Mouse (Mus musculus): Measurements from ENCODE around the gene Rae1. TPM values are rescaled to one million over a fixed set of nuclear protein-coding genes. Genes with fewer than 3 reads are reported as not detected.

Rae1 gene
- polyA plus RNA-seq, 1 experiment: 34.4 TPM

DNA sequence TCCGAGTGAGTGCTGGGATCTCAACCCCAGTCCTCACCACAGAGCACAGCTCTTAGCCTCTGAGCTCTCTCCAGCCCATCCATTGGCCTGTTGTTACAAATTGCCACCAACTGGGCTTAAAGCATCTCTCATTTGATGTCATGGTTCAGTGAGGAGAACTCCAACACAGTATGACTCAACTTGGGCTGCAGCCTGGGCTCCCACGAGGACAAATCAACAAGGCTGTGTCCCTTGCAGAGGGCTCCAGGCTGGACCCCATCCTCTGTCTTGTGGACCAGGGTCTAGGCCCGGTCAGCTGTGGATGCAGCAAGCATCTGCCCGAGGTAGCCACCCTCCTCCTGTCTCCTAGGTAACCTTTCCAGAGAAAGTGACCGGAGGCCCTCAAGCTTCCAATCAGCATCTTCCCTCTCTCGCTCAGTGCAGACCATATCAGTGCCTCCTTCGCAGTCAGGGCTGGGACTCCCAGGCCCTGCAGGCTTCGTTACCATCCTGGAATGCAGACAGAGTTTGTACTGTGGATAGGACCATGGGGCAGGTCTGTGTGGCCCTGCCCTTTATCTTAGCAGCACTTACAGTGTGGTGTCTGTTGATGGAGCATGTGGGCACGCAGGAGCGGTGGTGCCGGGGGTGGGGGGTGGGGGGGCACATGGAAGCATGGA, 42.7 kb downstream of the Rae1 start:
- Histone ChIP-seq H3K4me1 (ENCODE audit: control insufficient read depth, insufficient read depth, insufficient read length, low read length) (peaks cover 6% of the 10 kb centered on the region), H3K27ac (replicated peaks; ENCODE audit: low read depth, low read length) (no peak overlapping the region), H3K4me3 (ENCODE audit: insufficient read depth, low read depth, low read length) (no peak overlapping the region)

DNA sequence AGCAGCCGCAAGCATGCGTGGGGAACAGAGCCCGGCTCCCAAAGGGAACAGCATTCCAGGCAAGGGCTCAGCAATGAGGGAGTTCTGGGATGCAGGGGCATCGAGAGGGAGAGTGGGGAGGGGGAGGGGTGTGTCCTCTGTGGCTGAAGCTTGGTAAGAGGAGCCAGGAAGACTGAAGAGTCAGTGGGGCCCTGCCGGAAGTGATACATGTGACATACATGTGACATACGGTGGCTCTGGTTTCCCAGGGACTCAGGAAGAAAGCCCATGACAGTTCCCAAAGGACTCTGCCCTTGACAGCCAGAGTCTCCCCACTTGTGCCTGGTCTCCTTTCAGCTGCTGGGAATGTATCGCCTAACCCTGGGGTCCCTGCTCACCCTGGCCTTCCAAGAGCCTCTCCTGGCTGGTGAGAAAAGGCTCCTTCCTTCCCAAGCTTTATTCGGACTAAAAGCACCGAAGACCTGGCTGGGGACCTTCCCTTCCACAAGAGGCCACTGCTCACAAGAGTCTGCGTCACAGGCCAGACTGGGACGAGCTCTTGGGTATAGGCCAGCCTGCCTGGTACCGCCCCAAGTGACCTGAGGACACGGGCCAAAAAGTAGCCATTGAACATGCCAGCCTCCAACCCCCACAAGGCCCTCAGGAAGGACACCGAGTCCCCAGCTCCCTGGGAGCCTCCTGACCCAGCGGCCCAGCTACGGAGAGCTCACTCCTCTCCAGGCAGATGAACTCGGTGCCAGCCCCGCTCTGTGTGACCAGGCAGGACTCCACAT, 44.5 kb downstream of the Rae1 start:
- peaks cover 6% of the 10 kb centered on the region for H3K4me1 ChIP-seq (ENCODE audit: control insufficient read depth, insufficient read depth, insufficient read length, low read length)
- H3K4me3 ChIP-seq (ENCODE audit: insufficient read depth, low read depth, low read length): no peak overlapping the region
- H3K27ac ChIP-seq (replicated peaks; ENCODE audit: low read depth, low read length): peak overlapping the region; percentile 90

DNA sequence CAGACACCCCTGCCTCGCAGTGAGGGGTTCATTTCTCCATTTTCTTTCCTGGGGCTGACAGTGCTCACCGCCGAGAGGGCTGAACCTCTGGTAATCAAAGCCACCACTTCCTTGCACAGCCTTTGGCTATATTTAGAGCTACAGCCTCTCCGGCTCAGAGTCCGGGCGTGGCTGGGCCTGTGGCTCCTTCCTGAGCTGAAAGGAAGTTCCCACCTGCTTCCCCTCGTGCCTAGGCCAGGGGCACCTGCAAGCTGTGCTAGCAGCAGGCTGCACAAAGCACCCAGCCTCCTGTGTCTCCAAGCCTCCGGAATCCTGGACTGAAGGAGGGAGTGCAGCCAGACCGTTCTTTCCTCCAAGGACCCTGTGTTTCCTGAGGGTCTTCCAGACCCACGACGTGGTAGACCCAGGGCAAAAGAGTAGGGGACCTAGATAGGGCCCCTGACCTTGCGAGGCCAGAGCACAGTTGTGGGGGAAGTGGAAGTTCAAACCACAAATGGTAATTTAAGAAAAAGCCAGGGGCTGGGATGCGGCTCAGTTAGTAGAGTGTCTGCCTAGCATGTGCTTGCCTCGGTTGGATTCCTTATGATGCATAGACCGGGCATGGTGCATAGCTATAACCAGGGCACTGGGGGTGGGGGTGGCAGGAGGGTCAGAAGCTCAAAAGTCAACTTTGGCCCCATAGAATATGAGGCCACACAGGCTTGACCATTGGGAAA, 46.8 kb downstream of the Rae1 start:
- H3K4me1 ChIP-seq (ENCODE audit: control insufficient read depth, insufficient read depth, insufficient read length, low read length): peaks cover 6% of the 10 kb centered on the region
- 0 out of 2 replicates have a peak overlapping the region, but pooled peaks have one; percentile 25 for H3K27ac ChIP-seq (replicated peaks; ENCODE audit: low read depth, low read length)
- no peak overlapping the region for H3K4me3 ChIP-seq (ENCODE audit: insufficient read depth, low read depth, low read length)

DNA sequence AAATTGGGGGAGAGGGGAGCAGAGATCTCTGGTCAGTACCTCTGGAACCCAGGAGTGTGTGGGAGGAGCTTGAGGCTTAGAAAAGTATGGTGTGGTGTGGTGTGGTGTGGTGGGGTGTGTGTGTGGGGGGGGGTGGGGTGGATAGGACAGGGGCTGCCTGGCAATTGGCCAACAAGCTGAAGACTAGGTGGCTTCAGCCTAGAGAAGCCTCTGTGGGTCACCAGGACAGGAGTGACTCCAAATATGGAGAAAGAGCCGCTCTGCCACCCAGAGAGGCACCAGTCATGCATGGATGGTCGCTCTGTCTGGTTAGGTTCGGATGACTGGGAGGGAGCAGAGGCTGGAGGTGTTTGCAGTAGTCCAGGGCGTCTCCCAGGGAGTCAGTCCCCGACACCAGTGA, 47.6 kb downstream of the Rae1 start:
- no peak overlapping the region for H3K27ac ChIP-seq (replicated peaks; ENCODE audit: low read depth, low read length)
- H3K4me3 ChIP-seq (ENCODE audit: insufficient read depth, low read depth, low read length): no peak overlapping the region
- peaks cover 6% of the 10 kb centered on the region for H3K4me1 ChIP-seq (ENCODE audit: control insufficient read depth, insufficient read depth, insufficient read length, low read length)

DNA sequence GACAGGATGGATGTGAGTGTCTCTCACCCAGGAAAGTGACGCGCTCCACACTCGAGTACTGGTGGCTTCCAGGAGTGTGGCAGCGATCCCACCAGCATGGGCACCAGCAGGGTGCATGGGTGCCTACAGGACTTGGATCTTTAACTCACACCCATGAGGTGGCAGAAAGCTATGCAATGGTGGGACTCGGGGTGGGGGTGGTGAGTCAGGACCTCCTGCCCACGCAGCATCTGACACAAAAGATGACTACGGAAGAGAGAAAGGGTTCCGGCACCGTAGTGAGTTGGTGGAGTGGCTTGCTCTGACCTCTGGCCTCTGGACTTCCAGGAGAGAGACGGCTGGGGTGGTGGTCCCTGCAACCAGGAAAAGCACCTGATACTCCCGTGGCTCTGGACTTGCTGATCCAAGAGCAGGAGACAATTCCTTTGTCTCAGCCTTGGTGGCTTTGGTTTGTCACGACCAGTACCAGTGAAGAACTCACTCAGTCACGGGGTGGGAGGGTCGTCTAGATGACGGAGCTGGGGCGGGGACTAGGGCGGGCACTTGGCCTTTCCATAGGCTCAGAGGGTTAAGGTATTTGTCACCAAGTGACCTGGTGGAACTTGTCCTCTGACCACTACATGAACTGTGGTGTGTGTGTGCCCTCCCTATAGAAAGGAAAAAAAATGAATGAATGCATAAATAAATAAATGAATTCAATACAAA, 48.3 kb downstream of the Rae1 start:
- Histone ChIP-seq H3K4me1 (ENCODE audit: control insufficient read depth, insufficient read depth, insufficient read length, low read length) (peaks cover 6% of the 10 kb centered on the region), H3K27ac (replicated peaks; ENCODE audit: low read depth, low read length) (no peak overlapping the region)

DNA sequence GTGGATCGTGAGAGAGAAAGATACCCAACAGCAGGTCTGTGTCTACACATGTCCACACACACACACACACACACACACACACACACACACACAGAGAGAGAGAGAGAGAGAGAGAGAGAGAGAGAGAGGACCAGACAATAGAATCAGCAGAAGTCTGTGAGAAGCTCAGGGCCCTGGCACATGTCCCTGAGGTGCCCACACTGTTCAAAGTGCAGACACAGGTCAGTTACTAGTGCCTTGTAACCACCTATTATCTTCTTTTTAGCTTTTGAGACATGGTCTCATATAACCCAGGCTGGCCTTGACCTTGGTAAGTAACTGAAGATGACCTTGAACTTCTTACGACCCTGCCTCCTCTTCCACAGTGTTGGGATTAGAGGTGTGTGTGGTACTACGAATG, 49.3 kb downstream of the Rae1 start:
- Histone ChIP-seq H3K4me3 (ENCODE audit: insufficient read depth, low read depth, low read length) (no peak overlapping the region), H3K27ac (replicated peaks; ENCODE audit: low read depth, low read length) (no peak overlapping the region), H3K4me1 (ENCODE audit: control insufficient read depth, insufficient read depth, insufficient read length, low read length) (peaks cover 6% of the 10 kb centered on the region)

More for the DNA sequence above, 48.3 kb downstream of the Rae1 start:
- no peak overlapping the region for H3K4me3 ChIP-seq (ENCODE audit: insufficient read depth, low read depth, low read length)

DNA sequence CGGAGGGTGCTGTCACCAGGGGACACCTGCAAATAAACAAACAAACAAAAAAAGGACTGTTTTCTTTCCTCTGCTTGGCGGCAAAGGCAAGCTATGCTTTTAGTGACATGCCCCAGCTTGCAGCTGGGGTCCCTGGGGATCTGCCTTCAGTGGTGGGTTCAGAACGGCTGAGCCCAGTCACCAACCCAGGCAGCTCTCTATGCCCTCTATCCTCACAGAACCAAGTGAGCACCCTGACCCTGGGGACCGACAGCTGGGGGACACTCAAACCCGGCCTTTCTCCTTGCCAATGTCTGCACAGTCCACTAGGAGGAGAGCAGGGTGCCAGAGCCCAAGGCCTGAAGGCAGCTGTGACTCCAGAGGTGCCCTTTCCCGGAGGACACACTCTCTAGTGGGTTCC, 49.9 kb downstream of the Rae1 start:
- H3K4me1 ChIP-seq (ENCODE audit: control insufficient read depth, insufficient read depth, insufficient read length, low read length): peaks cover 5% of the 10 kb centered on the region
- no peak overlapping the region for H3K4me3 ChIP-seq (ENCODE audit: insufficient read depth, low read depth, low read length)
- no peak overlapping the region for H3K27ac ChIP-seq (replicated peaks; ENCODE audit: low read depth, low read length)

DNA sequence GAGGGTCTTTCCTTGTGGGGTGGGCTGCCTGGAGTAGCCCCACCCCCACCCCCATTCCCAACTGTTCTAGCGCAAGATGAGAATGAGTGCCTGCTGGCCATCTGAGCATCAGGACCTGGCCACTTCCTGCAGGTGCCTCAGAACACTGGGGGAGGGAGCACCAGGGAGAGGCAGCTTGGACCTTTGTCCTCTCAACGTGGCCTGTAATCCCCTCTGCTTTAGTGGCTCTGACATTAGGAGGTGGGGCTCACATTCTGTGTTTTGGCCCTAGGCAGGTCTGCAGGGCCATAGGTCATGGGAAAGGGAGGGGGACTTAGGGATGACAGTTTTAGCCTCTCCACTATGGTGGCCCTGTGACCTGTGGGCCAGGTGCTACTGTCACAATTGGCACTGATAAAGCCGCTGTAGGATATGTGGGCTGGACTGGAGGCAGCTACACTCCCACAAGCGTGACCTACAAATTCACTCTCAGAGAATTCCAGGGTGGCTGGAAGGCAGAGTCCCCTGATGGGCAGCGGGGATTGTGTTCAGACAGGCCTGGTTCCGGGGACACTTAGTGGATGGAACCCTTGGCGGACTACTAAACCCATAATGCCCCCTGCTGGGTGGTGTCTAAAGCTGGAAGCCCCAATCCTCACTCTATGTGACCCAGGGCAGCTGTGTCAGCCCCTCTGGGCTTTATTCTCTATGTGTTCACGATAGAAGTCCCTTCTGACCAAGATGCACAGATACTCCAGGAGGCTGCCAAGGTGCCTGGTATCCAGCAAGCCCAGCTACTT, 50.9 kb downstream of the Rae1 start:
- Histone ChIP-seq H3K4me1 (ENCODE audit: control insufficient read depth, insufficient read depth, insufficient read length, low read length) (peaks cover 2% of the 10 kb centered on the region; the same call in 1 of the 2 replicates), H3K27ac (replicated peaks; ENCODE audit: low read depth, low read length) (no peak overlapping the region), H3K4me3 (ENCODE audit: insufficient read depth, low read depth, low read length) (no peak overlapping the region)

DNA sequence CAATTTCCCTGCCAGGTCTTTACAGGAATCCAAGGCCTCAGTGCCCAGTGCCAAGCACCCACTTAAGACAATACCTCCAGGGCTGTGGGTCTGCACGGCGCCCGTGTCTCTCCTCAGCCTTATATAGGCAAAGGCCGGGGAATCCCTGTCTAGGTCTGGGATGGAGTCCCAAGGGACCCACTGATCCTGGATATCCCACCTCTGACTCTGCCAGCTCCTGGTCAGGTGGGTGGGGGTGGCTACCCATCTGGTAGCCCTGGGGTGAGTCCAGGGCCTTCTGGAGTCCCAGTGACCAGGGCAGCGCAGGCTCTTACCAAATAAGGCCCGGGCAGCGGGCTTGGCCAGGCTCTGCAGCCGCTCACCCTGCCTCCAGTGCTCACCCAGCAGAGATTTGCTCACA, 53.0 kb downstream of the Rae1 start:
- Histone ChIP-seq H3K27ac (replicated peaks; ENCODE audit: low read depth, low read length) (no peak overlapping the region), H3K4me1 (ENCODE audit: control insufficient read depth, insufficient read depth, insufficient read length, low read length) (no peaks in the 10 kb centered on the region), H3K4me3 (ENCODE audit: insufficient read depth, low read depth, low read length) (no peak overlapping the region)

DNA sequence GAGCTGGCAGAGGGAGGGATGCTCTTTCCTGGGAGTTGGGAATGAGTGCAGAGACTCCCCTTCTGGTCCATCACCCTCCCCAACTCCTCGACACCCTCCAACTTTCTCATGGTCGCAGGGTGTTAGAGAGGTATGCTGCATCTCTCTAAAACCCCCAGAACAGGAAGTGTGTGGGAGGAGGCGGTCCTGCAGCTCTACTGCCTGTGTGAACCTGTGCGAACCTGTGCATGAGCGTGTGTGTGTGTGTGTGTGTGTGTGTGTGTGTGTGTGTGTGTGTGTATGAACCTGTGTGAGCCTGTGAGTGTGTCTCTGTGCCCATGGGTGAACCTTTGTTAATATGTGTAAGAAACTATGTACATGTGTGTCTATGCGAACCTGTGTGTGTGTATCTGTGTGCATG, 53.9 kb downstream of the Rae1 start:
- H3K4me1 ChIP-seq (ENCODE audit: control insufficient read depth, insufficient read depth, insufficient read length, low read length): no peaks in the 10 kb centered on the region
- H3K4me3 ChIP-seq (ENCODE audit: insufficient read depth, low read depth, low read length): no peak overlapping the region
- H3K27ac ChIP-seq (replicated peaks; ENCODE audit: low read depth, low read length): no peak overlapping the region

DNA sequence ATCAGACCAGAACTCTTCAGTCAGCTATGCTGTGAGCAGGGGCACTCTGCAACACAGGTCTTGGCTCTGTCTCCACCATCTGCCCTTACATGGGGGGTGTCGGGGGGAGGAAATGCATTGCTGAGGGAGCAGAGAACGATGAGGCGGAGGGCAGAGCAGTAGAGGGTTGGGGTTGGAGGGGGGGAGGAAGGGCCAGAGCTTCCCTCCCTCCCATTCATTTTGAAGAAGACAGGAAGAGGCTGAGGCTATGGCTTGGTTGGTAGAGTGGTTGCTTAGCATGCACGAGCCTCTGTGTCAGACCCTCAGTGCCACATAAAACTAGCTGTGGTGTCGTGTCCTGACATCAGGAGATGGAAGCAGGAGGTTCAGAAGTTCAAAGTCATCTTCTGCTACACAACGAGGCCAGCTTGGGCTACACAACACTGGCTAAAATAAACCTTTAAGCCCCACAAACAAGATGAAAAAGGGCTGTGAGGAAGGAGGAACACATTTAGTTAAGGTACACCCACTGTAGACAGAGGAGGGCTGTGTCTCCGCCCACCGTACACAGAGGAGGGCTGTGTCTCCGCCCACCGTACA, 56.5 kb downstream of the Rae1 start:
- no peaks in the 10 kb centered on the region for H3K4me1 ChIP-seq (ENCODE audit: control insufficient read depth, insufficient read depth, insufficient read length, low read length)
- H3K4me3 ChIP-seq (ENCODE audit: insufficient read depth, low read depth, low read length): no peak overlapping the region
- H3K27ac ChIP-seq (replicated peaks; ENCODE audit: low read depth, low read length): no peak overlapping the region

DNA sequence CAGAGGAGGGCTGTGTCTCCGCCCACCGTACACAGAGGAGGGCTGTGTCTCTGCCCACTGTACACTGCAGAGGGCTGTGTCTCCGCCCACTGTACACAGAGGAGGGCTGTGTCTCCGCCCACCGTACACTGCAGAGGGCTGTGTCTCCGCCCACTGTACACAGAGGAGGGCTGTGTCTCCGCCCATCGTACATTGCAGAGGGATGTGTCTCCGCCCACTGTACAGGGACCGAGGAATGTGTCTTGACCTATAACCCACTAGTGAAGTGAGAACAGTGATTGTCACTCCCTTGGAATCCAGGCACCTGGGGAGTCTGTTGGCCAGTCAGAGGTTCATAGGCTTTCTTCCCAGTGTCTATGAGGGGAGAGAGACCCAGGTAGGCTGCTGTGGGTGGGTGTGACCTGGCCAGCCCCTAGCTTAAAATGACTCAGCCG, 57.0 kb downstream of the Rae1 start:
- Histone ChIP-seq H3K27ac (replicated peaks; ENCODE audit: low read depth, low read length) (no peak overlapping the region), H3K4me3 (ENCODE audit: insufficient read depth, low read depth, low read length) (no peak overlapping the region), H3K4me1 (ENCODE audit: control insufficient read depth, insufficient read depth, insufficient read length, low read length) (no peaks in the 10 kb centered on the region)

DNA sequence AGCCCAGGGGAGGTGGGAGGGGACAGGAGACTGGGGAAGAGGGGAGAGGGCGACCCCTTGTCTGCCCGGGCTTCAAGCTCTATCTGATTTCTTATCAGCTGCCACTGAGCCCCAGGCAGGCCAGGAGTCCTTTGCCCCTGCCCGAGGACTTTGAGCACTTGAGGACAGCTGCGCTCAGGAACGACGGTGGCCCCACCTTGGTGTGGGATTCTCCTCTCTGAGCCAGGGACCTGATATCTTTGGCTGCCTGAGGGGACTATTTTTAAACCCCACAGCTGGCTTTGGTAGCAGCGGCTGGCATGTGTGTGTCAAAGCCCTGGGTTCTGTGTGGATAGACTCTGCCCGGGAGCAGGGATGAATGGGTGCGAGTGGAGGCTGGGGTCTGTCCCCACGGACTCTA, 57.7 kb downstream of the Rae1 start:
- no peak overlapping the region for H3K4me3 ChIP-seq (ENCODE audit: insufficient read depth, low read depth, low read length)
- no peaks in the 10 kb centered on the region for H3K4me1 ChIP-seq (ENCODE audit: control insufficient read depth, insufficient read depth, insufficient read length, low read length)
- H3K27ac ChIP-seq (replicated peaks; ENCODE audit: low read depth, low read length): no peak overlapping the region

DNA sequence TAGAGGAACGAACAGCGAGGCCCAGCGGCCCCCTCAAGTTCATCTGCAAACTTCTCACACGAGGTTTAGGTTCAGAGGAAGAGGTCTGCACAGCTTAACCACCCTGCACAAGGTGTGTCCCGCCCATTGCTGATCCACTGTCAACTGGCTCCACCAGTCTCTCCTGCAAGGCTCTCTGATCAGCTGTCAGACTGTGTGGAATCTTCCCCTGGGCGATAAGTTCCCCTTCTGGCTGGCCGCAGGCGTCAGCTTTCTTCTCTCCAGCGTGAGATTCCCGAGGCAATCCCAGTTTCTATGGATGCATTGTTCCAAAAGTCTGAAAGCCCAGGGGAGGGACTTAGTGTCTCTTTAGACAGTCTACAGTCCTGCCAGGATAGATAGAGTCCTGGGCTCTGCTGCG, 58.3 kb downstream of the Rae1 start:
- H3K4me3 ChIP-seq (ENCODE audit: insufficient read depth, low read depth, low read length): no peak overlapping the region
- H3K27ac ChIP-seq (replicated peaks; ENCODE audit: low read depth, low read length): no peak overlapping the region
- H3K4me1 ChIP-seq (ENCODE audit: control insufficient read depth, insufficient read depth, insufficient read length, low read length): no peaks in the 10 kb centered on the region

Measured in brown adipose tissue, adult 24 weeks (tissue).